Comparison of ENCODE assay signal across 20 mouse cellular contexts in genomic region chr10:12658023-12658744, GRCm38 (mm10).
DNase-seq lines count a peak whose midpoint lies in the region; TF ChIP-seq lines count a peak whose summit lies in the region.
"Had no signal": no experiment of that assay in that cellular context is flagged by ENCODE, and none has a peak within 500 bp of the region (broad histone marks: within the 10 kb centered on the region; RNA-seq: fewer than 3 reads in every experiment).

No protein-coding gene starts in this region.

- peaks cover 4% of the 10 kb centered on the region; the same call in 1 of the 2 replicates for H3K36me3 ChIP-seq in kidney, adult 2 months (ENCODE audit: control insufficient read depth, insufficient read depth, low read length)
- peaks cover 3% of the 10 kb centered on the region; the same call in 1 of the 2 replicates for H3K36me3 ChIP-seq in ES-E14 (ENCODE audit: control insufficient read depth, insufficient read depth, low read length, poor library complexity, severe bottlenecking)

- no peak overlapping the region for H3K4me3 ChIP-seq in kidney, adult 2 months (ENCODE audit: insufficient read depth, low read depth, low read length)
- H3K4me3 ChIP-seq in ES-E14 (ENCODE audit: insufficient read depth in 1 of 2, low read depth in 1 of 2, low read length in 2 of 2, poor library complexity in 1 of 2, severe bottlenecking in 1 of 2) = no peak overlapping the region
- H3K4me3 ChIP-seq: erythroblast, embryonic 14.5 days; left cerebral cortex, adult 2 months; neural tube, embryonic 12.5 days had no signal

- TF ChIP-seq CTCF in kidney, adult 2 months (conservative IDR thresholded peaks at IDR 0.05; ENCODE audit: insufficient read depth, insufficient read length, low read depth, low read length) = no peak

- peak; percentile 2 for DNase-seq in kidney, adult 2 months
- DNase-seq in kidney, adult 11 months = no peak
- peak; percentile 40 for DNase-seq in ES-E14 (ENCODE audit: low read depth, low spot score)
- DNase-seq in large intestine, adult 2 months (ENCODE audit: low read depth, low spot score) = peak; percentile 11
- peak; percentile 81 for DNase-seq in lung, postnatal 36 days
- no peak for DNase-seq in left cerebral cortex, adult 18-20 months (ENCODE audit: low spot score in 2 of 2)
- no peak for DNase-seq in left cerebral cortex, adult 9 months (ENCODE audit: low spot score in 2 of 2)
- DNase-seq in urinary bladder, postnatal 36 days (ENCODE audit: low spot score in 2 of 2) = no peak
- DNase-seq: adrenal gland, postnatal 25 days; cerebellum, adult 11 months; heart, postnatal 14 days; midbrain, embryonic 14.5 days; retina, postnatal 1 day; spleen, adult 18-20 months; thymus, adult 18-20 months had no signal

- no peaks in the 10 kb centered on the region for H3K9me3 ChIP-seq in ES-E14 (ENCODE audit: control insufficient read depth, insufficient read depth, low read depth, low read length)

- H3K4me1 ChIP-seq in kidney, adult 2 months (ENCODE audit: control insufficient read depth, insufficient read depth, low read length) = no peaks in the 10 kb centered on the region
- H3K4me1 ChIP-seq in ES-E14 (ENCODE audit: control insufficient read depth in 2 of 2, insufficient read depth in 2 of 2, low read length in 2 of 2, poor library complexity in 1 of 2) = no peaks in the 10 kb centered on the region
- H3K4me1 ChIP-seq: neural tube, embryonic 12.5 days had no signal

- in situ Hi-C loops in ES-E14 (cut with MboI; ENCODE audit: low sequenced_read_pairs in 2 of 2, unreplicated experiment in 2 of 2) = no loop called here

- no peak overlapping the region for H3K9ac ChIP-seq in ES-E14 (ENCODE audit: insufficient read depth, low read depth, low read length, poor library complexity, severe bottlenecking)
- H3K9ac ChIP-seq: neural tube, embryonic 12.5 days had no signal

- 83% methylated on average over 8 of the region's 8 CpGs for WGBS in kidney, adult 2 months
- WGBS in large intestine, adult 2 months = 38% methylated on average over 8 of the region's 8 CpGs

- no peaks in the 10 kb centered on the region for H3K27me3 ChIP-seq in kidney, adult 2 months (replicated peaks; ENCODE audit: control insufficient read depth, insufficient read depth, low read length)
- H3K27me3 ChIP-seq: neural tube, embryonic 12.5 days; Patski had no signal

- no peak overlapping the region for H3K27ac ChIP-seq in kidney, adult 2 months (ENCODE audit: insufficient read depth, low read depth, low read length)
- no peak overlapping the region for H3K27ac ChIP-seq in ES-E14 (ENCODE audit: insufficient read depth, low read depth, low read length, poor library complexity, severe bottlenecking)
- H3K27ac ChIP-seq: hindbrain, postnatal 0 days; left cerebral cortex, adult 2 months; neural tube, embryonic 12.5 days had no signal

- TF ChIP-seq POLR2A in kidney, adult 2 months (IDR thresholded peaks at IDR 0.05; ENCODE audit: low read depth, low read length) = no peak

TF ChIP-seq in ES-E14, 5 proteins besides CTCF, POLR2A, EP300 and RAD21:
- peak; percentile 52; the same call in 1 of the 2 replicates for TF ChIP-seq MAFK (IDR thresholded peaks at IDR 0.05; ENCODE audit: insufficient read depth, low read depth, low read length)
- no peak for TF ChIP-seq ZC3H11A (IDR thresholded peaks at IDR 0.05; ENCODE audit: borderline replicate concordance, low read depth, low read length)

Comparison
In these comparisons a context has a peak if more than half of its experiments do, and no peak if none do; other contexts are left out.
1. DNase-seq: peak in kidney, adult 2 months (single experiment), ES-E14 (single experiment), large intestine, adult 2 months (single experiment) and lung, postnatal 36 days (single experiment); none in kidney, adult 11 months (single experiment), left cerebral cortex, adult 18-20 months (0 of 2), left cerebral cortex, adult 9 months (0 of 2) and urinary bladder, postnatal 36 days (0 of 2).